Comparison of ENCODE assay signal across 8 mouse cellular contexts in genomic region chr19:8802130-8802821, GRCm38 (mm10). TPM values are rescaled to one million over a fixed set of nuclear protein-coding genes. Genes with fewer than 3 reads are reported as not detected.
A peak's percentile ranks its signal among the peaks of the same experiment; 100 is the strongest.
DNase-seq lines count a peak whose midpoint lies in the region; ATAC-seq and TF ChIP-seq lines count a peak whose summit lies in the region.

Gene Zbtb3 (plus strand): TSS chr19:8802555.

- peaks cover 3% of the 10 kb centered on the region; the same call in 1 of the 2 replicates for H3K4me1 ChIP-seq in hindbrain, postnatal 0 days (ENCODE audit: insufficient read depth, low read length)

- peak within 1 kb of the TSS; percentile 49 for H3K9ac ChIP-seq in hindbrain, postnatal 0 days (replicated peaks; ENCODE audit: low read length)

- H3K9me3 ChIP-seq in hindbrain, postnatal 0 days (ENCODE audit: low read length) = no peaks in the 10 kb centered on the region

- intact Hi-C loops in gastrocnemius, adult 2 months (cut with DNase I) = loop anchor here (2.0 kb wide), 1 partner anchor 17 kb away; the partner anchor contains the start of gene Ttc9c
- intact Hi-C loops in left cerebral cortex, adult 2 months (cut with DNase I) = loop anchor here (1.0 kb wide), 1 partner anchor 17 kb away; the partner anchor contains the start of gene Ttc9c

- no peak for TF ChIP-seq CTCF in gastrocnemius, adult 2 months (IDR thresholded peaks at IDR 0.05)
- TF ChIP-seq CTCF in hindbrain, postnatal 0 days (IDR thresholded peaks at IDR 0.05; ENCODE audit: low read depth) = no peak
- TF ChIP-seq CTCF in left cerebral cortex, adult 2 months (IDR thresholded peaks at IDR 0.05) = no peak

- peak; percentile 100 for DNase-seq in ZHBTc4 (ENCODE audit: low read depth, low spot score)
- peak; percentile 95 for DNase-seq in gastrocnemius, adult 2 months
- DNase-seq in hindbrain, postnatal 0 days (ENCODE audit: low spot score) = peak; percentile 98
- peak; percentile 90 to 93 for DNase-seq in left cerebral cortex, adult 2 months (ENCODE audit: extremely low spot score in 1 of 2, low spot score in 2 of 2)
- peak; percentile 96 to 97 for DNase-seq in right cerebral cortex, adult 2 months (ENCODE audit: low spot score in 2 of 2)
- DNase-seq in urinary bladder, postnatal 14 days (ENCODE audit: low spot score) = peak; percentile 94

- peak within 1 kb of the TSS; percentile 74 for H3K4me2 ChIP-seq in hindbrain, postnatal 0 days (ENCODE audit: low read depth, low read length)

- peak within 1 kb of the TSS; percentile 93 for H3K27ac ChIP-seq in gastrocnemius, adult 2 months
- H3K27ac ChIP-seq in hindbrain, postnatal 0 days = peak within 1 kb of the TSS; percentile 84
- peak within 1 kb of the TSS; percentile 82 for H3K27ac ChIP-seq in left cerebral cortex, adult 2 months

- peak; percentile 86 for ATAC-seq in common myeloid progenitor, adult 5-6 weeks (replicated peaks; ENCODE audit: low read depth, poor library complexity, severe bottlenecking)
- peak; percentile 98 for ATAC-seq in hindbrain, postnatal 0 days
- ATAC-seq in megakaryocyte, adult 5-6 weeks (ENCODE audit: poor library complexity, severe bottlenecking) = peak; percentile 90

- no peaks in the 10 kb centered on the region; the same call in 1 of the 2 replicates for H3K36me3 ChIP-seq in hindbrain, postnatal 0 days (ENCODE audit: insufficient read depth, low read length)

- no peaks in the 10 kb centered on the region for H3K27me3 ChIP-seq in hindbrain, postnatal 0 days (ENCODE audit: insufficient read depth, low read length)

- under 1% methylated on average over 30 of the region's 30 CpGs for WGBS in hindbrain, postnatal 0 days

- H3K4me3 ChIP-seq in gastrocnemius, adult 2 months = peak within 1 kb of the TSS; percentile 86
- H3K4me3 ChIP-seq in hindbrain, postnatal 0 days (ENCODE audit: low read length) = peak within 1 kb of the TSS; percentile 53
- H3K4me3 ChIP-seq in left cerebral cortex, adult 2 months = peak within 1 kb of the TSS; percentile 51

RNA-seq across cellular contexts. Expression of gene Zbtb3, which starts in this region (rescaled TPM):
- 1.8 and 1.9 TPM in 2 replicates for total RNA-seq in common myeloid progenitor, adult 5-6 weeks (2017)
- 1 to 10 TPM in 1 of 2 experiments, under 1 TPM in 1; 0.82 to 1.1 TPM for total RNA-seq in gastrocnemius, adult 2 months (2021)
- 5.0 and 7.5 TPM in 2 replicates for total RNA-seq in hindbrain, postnatal 0 days (2014; rRNA removed)
- polyA plus RNA-seq in hindbrain, postnatal 0 days (2015; fragmentation: Nextera tagmentation; extraction: Ambion mirVana) = 4.4 and 4.7 TPM in 2 replicates
- total RNA-seq in left cerebral cortex, adult 2 months (2021) = 1 to 10 TPM; 5.3 to 6.7 TPM
- 0.62 and 2.3 TPM in 2 replicates for total RNA-seq in megakaryocyte, adult 5-6 weeks (2015)
- 1.8 and 2.5 TPM in 2 replicates for total RNA-seq in megakaryocyte, adult 5-6 weeks (2017)

Comparison
In these comparisons a context has a peak if more than half of its experiments do, and no peak if none do; other contexts are left out.
1. Peak in every context shown above with its lines: DNase-seq, ATAC-seq, H3K4me3 ChIP-seq and H3K27ac ChIP-seq.